ENCODE assay signal across 12 mouse cellular contexts in genomic region chr9:41079428-41080155, GRCm38 (mm10).
A peak's percentile ranks its signal among the peaks of the same experiment; 100 is the strongest.
DNase-seq lines count a peak whose midpoint lies in the region; ATAC-seq and TF ChIP-seq lines count a peak whose summit lies in the region.
"Had no signal": no experiment of that assay in that cellular context is flagged by ENCODE, and none has a peak within 500 bp of the region (broad histone marks: within the 10 kb centered on the region; RNA-seq: fewer than 3 reads in every experiment).

No protein-coding gene starts in this region.

- H3K4me1 ChIP-seq in forebrain, embryonic 15.5 days: peaks cover 57% of the 10 kb centered on the region
- H3K4me1 ChIP-seq in forebrain, postnatal 0 days (ENCODE audit: insufficient read depth): peaks cover 17% of the 10 kb centered on the region
- H3K4me1 ChIP-seq in liver, embryonic 11.5 days (replicated peaks; ENCODE audit: control insufficient read depth, insufficient read depth, low read length): peaks cover 78% of the 10 kb centered on the region
- no peaks in the 10 kb centered on the region for H3K4me1 ChIP-seq in hindbrain, embryonic 11.5 days (replicated peaks; ENCODE audit: control insufficient read depth, insufficient read depth, low read length)

- no peak for ATAC-seq in forebrain, embryonic 15.5 days (replicated peaks)
- ATAC-seq in forebrain, postnatal 0 days: no peak
- peak; percentile 89 for ATAC-seq in liver, embryonic 11.5 days (replicated peaks; ENCODE audit: low FRiP score)
- ATAC-seq in hindbrain, embryonic 11.5 days (ENCODE audit: low FRiP score): no peak

- H3K4me3 ChIP-seq in forebrain, embryonic 15.5 days: no peak overlapping the region
- H3K4me3 ChIP-seq in forebrain, postnatal 0 days (ENCODE audit: low read depth, low read length): no peak overlapping the region
- H3K4me3 ChIP-seq in liver, embryonic 11.5 days (ENCODE audit: low read depth, low read length): peak overlapping the region; percentile 30
- H3K4me3 ChIP-seq in hindbrain, embryonic 11.5 days (ENCODE audit: low read depth, low read length): no peak overlapping the region

- H3K9ac ChIP-seq in forebrain, embryonic 15.5 days (replicated peaks): no peak overlapping the region
- no peak overlapping the region for H3K9ac ChIP-seq in forebrain, postnatal 0 days
- peak overlapping the region; percentile 56; the same call in 1 of the 2 replicates for H3K9ac ChIP-seq in liver, embryonic 11.5 days (ENCODE audit: low read depth, low read length)
- H3K9ac ChIP-seq in hindbrain, embryonic 11.5 days (ENCODE audit: low read depth, low read length): no peak overlapping the region
- H3K9ac ChIP-seq: hindbrain, embryonic 14.5 days had no signal

- H3K27me3 ChIP-seq in forebrain, embryonic 15.5 days: no peaks in the 10 kb centered on the region
- no peaks in the 10 kb centered on the region for H3K27me3 ChIP-seq in forebrain, postnatal 0 days (ENCODE audit: insufficient read depth, low read length)
- no peaks in the 10 kb centered on the region for H3K27me3 ChIP-seq in liver, embryonic 11.5 days (replicated peaks; ENCODE audit: control insufficient read depth, insufficient read depth, low read length)
- no peaks in the 10 kb centered on the region for H3K27me3 ChIP-seq in hindbrain, embryonic 11.5 days (ENCODE audit: control insufficient read depth, insufficient read depth, low read length)

- H3K4me2 ChIP-seq in forebrain, embryonic 15.5 days (replicated peaks): no peak overlapping the region
- H3K4me2 ChIP-seq in forebrain, postnatal 0 days (ENCODE audit: low read depth): no peak overlapping the region
- H3K4me2 ChIP-seq in liver, embryonic 11.5 days: peak overlapping the region; percentile 63
- H3K4me2 ChIP-seq in hindbrain, embryonic 11.5 days (replicated peaks; ENCODE audit: low read depth, low read length): no peak overlapping the region
- H3K4me2 ChIP-seq: hindbrain, embryonic 14.5 days had no signal

- DNase-seq in forebrain, postnatal 0 days: no peak
- DNase-seq in thymus, postnatal 25 days: peak; percentile 30
- no peak for DNase-seq in thymus, postnatal 10 days (ENCODE audit: low spot score in 2 of 2)
- DNase-seq in liver, embryonic 11.5 days (ENCODE audit: low spot score): peak; percentile 52
- DNase-seq in lung, postnatal 14 days: no peak
- no peak for DNase-seq in hindbrain, embryonic 11.5 days (ENCODE audit: low spot score)
- no peak for DNase-seq in gastrocnemius, postnatal 25 days
- DNase-seq: adrenal gland, postnatal 36 days; right cerebral cortex, postnatal 25 days had no signal

- TF ChIP-seq CTCF in forebrain, postnatal 0 days (IDR thresholded peaks at IDR 0.05; ENCODE audit: low read depth): no peak

- H3K36me3 ChIP-seq in forebrain, embryonic 15.5 days: no peaks in the 10 kb centered on the region
- H3K36me3 ChIP-seq in forebrain, postnatal 0 days (ENCODE audit: insufficient read depth): no peaks in the 10 kb centered on the region
- H3K36me3 ChIP-seq in liver, embryonic 11.5 days (ENCODE audit: control insufficient read depth, insufficient read depth, low read length): no peaks in the 10 kb centered on the region
- no peaks in the 10 kb centered on the region for H3K36me3 ChIP-seq in hindbrain, embryonic 11.5 days (ENCODE audit: control insufficient read depth, insufficient read depth, low read length)

- H3K27ac ChIP-seq in forebrain, embryonic 15.5 days (replicated peaks): peak overlapping the region; percentile 75; the same call in 1 of the 2 replicates
- no peak overlapping the region for H3K27ac ChIP-seq in forebrain, postnatal 0 days (ENCODE audit: low read depth, low read length)
- H3K27ac ChIP-seq in liver, embryonic 11.5 days (ENCODE audit: low read depth, low read length): peak overlapping the region; percentile 85
- H3K27ac ChIP-seq in hindbrain, embryonic 11.5 days (ENCODE audit: low read depth, low read length): no peak overlapping the region
- H3K27ac ChIP-seq: hindbrain, embryonic 14.5 days; macrophage had no signal

- 71% methylated on average over 14 of the region's 14 CpGs for WGBS in forebrain, embryonic 15.5 days
- 64% methylated on average over 14 of the region's 14 CpGs for WGBS in forebrain, postnatal 0 days
- 35% methylated on average over 14 of the region's 14 CpGs for WGBS in liver, embryonic 11.5 days
- 67% methylated on average over 14 of the region's 14 CpGs for WGBS in hindbrain, embryonic 11.5 days

- H3K9me3 ChIP-seq in forebrain, embryonic 15.5 days: no peaks in the 10 kb centered on the region
- H3K9me3 ChIP-seq in forebrain, postnatal 0 days (ENCODE audit: low read length): no peaks in the 10 kb centered on the region
- no peaks in the 10 kb centered on the region for H3K9me3 ChIP-seq in liver, embryonic 11.5 days (ENCODE audit: control insufficient read depth, low read length)
- no peaks in the 10 kb centered on the region for H3K9me3 ChIP-seq in hindbrain, embryonic 11.5 days (ENCODE audit: control insufficient read depth, low read length)

Comparison
In these comparisons a context has a peak if more than half of its experiments do, and no peak if none do; other contexts are left out.
1. H3K27ac ChIP-seq: peak in forebrain, embryonic 15.5 days (single experiment) and liver, embryonic 11.5 days (single experiment); none in forebrain, postnatal 0 days (single experiment) and hindbrain, embryonic 11.5 days (single experiment).
2. DNase-seq: peak in thymus, postnatal 25 days (single experiment) and liver, embryonic 11.5 days (single experiment); none in forebrain, postnatal 0 days (single experiment), thymus, postnatal 10 days (0 of 2), lung, postnatal 14 days (single experiment), hindbrain, embryonic 11.5 days (single experiment) and gastrocnemius, postnatal 25 days (single experiment).